Mouse (Mus musculus): ENCODE data around the gene Tmem92. TPM values are rescaled to one million over a fixed set of nuclear protein-coding genes. Genes with fewer than 3 reads are reported as not detected.
"Not testable (repeated sequence)": the region's sequence is repeated elsewhere in the genome, so short reads cannot be mapped to it uniquely, and the experiment has no call there.

The Tmem92 gene
- not detected in 2 replicates for polyA plus RNA-seq (2015; fragmentation: Nextera tagmentation; extraction: Ambion mirVana)

DNA sequence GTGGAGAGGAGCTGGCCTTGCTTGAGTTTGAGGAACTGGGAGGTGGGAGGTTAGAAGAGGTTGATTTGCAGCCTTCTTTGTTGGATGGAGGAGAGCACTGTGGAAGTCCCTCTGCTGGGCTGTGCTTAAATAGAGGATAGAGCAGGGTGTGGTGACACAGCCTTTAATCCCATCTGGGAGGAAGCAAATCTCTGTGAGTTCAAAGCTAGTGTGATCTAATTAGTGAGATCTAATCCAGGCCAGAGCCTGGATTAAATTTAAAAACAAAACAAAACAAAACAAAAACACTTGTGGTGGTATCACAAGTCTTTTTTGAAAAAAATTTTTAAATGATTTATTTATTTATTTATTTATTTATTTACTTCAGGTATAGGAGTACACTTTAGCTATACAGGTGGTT, at the start of gene Tmem92:
Tmem92 (minus strand) TSS at position 101 of the 400 bp plus-strand sequence.
- Histone ChIP-seq H3K9ac (no peak within 1 kb of the TSS), H3K27ac (no peak within 1 kb of the TSS), H3K4me1 (no peaks in the 10 kb centered on the region), H3K4me3 (no peak within 1 kb of the TSS), H3K27me3 (no peaks in the 10 kb centered on the region), H3K9me3 (no peaks in the 10 kb centered on the region), H3K36me3 (no peaks in the 10 kb centered on the region), H3K4me2 (replicated peaks) (no peak within 1 kb of the TSS)
- no peak for ATAC-seq (ENCODE audit: low FRiP score, low read depth)

DNA sequence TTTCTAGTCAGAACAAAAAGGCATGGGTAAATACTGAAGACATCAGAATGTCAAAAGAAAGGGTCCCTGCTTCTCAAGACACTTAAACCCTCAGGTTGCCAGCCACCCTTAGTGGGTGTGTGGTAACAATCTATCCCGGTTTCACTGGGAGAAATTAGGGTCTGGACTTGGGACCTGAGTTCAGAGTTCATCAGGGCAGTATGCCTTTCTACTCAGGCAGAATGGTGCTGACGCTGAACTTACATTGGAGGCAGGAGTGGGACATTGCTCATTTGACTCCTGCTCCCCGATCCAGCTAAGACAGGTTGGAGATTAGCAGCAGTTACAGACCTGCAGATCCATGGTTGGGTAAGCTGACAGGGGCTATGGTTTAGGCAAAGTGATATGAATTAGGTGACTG, 46.5 kb upstream of the Tmem92 start:
- no peak overlapping the region for H3K9ac ChIP-seq
- no peak for ATAC-seq (ENCODE audit: low FRiP score, low read depth)
- H3K36me3 ChIP-seq, result no peaks in the 10 kb centered on the region
- no peaks in the 10 kb centered on the region for H3K4me1 ChIP-seq
- H3K4me3 ChIP-seq, result no peak overlapping the region
- H3K4me2 ChIP-seq (replicated peaks), result no peak overlapping the region
- H3K27ac ChIP-seq, result no peak overlapping the region
- no peaks in the 10 kb centered on the region for H3K9me3 ChIP-seq
- H3K27me3 ChIP-seq, result 0 out of 2 replicates have a peak, but pooled peaks cover 3% of the 10 kb centered on the region
- 74% methylated on average over 3 of the region's 3 CpGs for WGBS

DNA sequence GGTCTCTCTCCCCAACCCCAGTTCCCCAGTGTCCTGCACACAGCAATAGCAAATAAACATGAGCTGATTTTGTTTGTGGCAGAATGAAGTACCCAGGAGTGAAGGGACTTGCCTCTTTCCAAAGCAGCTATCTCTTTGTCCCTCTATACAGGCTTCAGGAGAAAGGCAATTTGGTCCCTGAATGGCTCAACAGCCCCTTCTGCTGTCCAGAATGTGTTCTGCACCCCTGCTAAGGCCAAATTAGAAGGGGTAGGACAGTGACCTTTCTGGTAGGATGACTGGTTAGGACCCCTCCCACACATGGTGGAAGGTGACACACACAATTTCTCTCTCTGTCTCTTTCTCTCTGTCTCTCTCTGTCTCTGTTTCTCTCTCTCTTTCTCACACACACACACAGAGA, 36.9 kb upstream of the Tmem92 start:
- ATAC-seq (ENCODE audit: low FRiP score, low read depth); H3K4me1 ChIP-seq; H3K27me3 ChIP-seq; H3K9me3 ChIP-seq; H3K27ac ChIP-seq; H3K36me3 ChIP-seq; H3K4me2 ChIP-seq (replicated peaks); H3K9ac ChIP-seq; H3K4me3 ChIP-seq: not testable (repeated sequence)

DNA sequence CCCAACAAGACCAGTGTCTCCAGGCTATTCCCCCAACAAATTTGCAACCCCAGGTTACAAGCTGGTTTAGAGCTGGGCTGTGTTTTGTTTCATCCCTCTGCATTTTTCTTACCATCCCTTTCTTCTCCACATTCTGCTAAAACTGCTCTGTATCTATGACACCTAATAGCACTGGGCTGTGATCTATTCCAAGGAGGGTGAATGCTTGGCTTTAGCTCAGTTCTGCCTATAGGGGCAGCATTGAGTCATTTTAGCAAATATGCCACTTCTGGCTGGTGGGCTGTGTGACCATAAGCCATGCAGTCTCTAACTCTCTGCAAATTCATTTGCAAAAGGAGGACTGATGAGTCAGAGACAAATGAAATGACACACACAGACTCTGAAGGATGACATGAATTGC, 36.4 kb upstream of the Tmem92 start:
- not testable (repeated sequence) for H3K9ac ChIP-seq; ATAC-seq (ENCODE audit: low FRiP score, low read depth); H3K9me3 ChIP-seq; H3K36me3 ChIP-seq; H3K27me3 ChIP-seq; H3K27ac ChIP-seq; H3K4me1 ChIP-seq; H3K4me2 ChIP-seq (replicated peaks); H3K4me3 ChIP-seq

DNA sequence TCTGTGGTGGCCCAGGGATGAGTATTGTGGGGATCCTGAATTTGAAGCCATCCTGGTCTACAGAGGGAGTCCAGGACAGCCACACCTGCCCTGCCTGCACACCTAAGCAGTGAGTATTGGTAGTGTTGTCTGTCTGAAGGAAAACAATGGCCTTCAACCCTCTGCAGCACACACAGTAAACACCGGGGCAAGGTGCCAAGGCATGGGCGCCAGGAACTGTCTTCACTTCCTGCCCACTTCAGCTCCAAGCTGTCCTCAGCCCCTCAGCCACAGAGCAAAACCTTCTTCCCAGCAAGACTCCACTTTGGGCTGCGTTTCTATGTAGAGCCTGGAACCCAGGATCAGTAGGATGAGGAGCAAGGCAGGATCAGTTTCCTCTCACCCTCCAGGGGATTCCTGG, 29.0 kb upstream of the Tmem92 start:
- 65% methylated on average over 3 of the region's 3 CpGs for WGBS
- not testable (repeated sequence) for H3K4me1 ChIP-seq; H3K9ac ChIP-seq; H3K36me3 ChIP-seq; ATAC-seq (ENCODE audit: low FRiP score, low read depth); H3K27me3 ChIP-seq; H3K4me3 ChIP-seq; H3K9me3 ChIP-seq; H3K27ac ChIP-seq; H3K4me2 ChIP-seq (replicated peaks)

DNA sequence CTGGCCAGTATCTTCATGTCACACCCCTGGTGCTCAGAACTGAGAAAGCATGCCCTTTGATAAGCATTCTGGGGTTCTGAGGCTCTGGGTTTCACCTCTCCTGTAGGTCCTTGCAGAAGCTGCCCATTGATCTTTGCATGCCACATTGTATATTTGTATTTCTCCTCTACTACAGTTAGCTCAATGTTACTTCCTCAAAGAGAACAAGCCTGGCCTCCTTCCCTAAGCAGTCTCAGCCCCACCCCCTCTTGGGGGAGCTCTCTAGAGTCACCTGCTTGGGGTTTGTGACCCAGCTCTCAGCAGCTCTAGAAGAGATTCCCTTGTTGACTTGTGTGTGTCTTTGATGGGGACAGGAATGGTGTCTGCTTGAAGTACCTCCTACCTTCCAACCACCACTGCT, 9.2 kb upstream of the Tmem92 start:
- H3K9ac ChIP-seq, result no peak overlapping the region
- H3K4me2 ChIP-seq (replicated peaks), result no peak overlapping the region
- no peaks in the 10 kb centered on the region for H3K36me3 ChIP-seq
- H3K4me1 ChIP-seq, result no peaks in the 10 kb centered on the region
- no peak overlapping the region for H3K27ac ChIP-seq
- ATAC-seq (ENCODE audit: low FRiP score, low read depth), result no peak
- no peak overlapping the region for H3K4me3 ChIP-seq
- no peaks in the 10 kb centered on the region for H3K9me3 ChIP-seq
- H3K27me3 ChIP-seq, result peaks cover 3% of the 10 kb centered on the region; the same call in 1 of the 2 replicates

DNA sequence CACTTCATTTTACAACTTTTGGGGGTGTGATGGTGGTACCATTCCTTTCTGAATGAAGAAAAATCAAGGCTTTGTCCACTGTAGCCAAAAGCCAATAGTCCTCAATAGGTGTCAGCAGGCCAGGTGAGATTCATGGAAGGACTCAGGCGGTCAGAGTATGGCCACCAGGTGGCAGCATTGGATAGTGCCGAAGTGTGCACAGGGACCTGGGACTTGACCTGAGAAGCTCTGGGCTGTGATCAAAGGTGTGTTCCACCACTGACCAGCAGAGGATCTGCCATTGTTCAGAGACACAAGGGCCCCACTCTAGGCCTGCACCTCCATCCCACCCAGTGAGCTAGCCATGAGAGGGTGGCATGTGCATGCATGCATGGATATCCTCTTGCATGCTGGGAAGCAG, 2.7 kb upstream of the Tmem92 start:
- WGBS, result 4% methylated on average over 2 of the region's 2 CpGs

DNA sequence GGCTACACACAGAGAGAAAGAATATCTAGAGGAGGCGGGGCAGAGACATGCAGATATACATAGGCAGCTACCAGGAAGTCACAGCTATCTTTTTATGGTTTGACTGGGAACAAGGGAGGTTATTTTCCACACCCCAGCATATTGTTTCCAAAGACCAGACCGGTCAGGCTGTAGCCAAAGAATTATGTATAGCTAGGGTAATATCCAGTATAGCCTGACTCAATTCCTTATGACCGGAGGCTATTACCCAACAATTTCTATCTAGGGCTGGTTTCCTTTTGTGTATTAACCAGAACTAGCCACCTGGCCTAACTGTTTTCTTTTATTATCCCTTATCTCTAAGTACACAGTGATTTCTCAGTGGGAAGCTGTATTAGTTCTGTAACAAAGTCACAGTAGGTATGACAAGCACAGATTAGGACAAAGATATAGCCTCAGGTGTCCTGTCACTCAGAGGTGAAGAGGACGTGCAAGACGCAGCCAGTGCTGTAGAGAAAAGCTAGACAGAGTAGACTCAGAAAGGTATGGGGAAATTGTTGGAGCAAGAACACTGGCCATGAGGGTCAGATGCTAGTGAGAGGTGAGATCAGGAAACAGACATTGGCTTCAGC, 7.5 kb downstream of the Tmem92 start:
- no peak overlapping the region for H3K4me2 ChIP-seq (replicated peaks)
- H3K27ac ChIP-seq, result no peak overlapping the region
- 91% methylated on average over 5 of the region's 5 CpGs for WGBS
- ATAC-seq (ENCODE audit: low FRiP score, low read depth), result no peak
- H3K9ac ChIP-seq, result no peak overlapping the region
- no peaks in the 10 kb centered on the region for H3K4me1 ChIP-seq
- H3K9me3 ChIP-seq, result no peaks in the 10 kb centered on the region
- H3K36me3 ChIP-seq, result no peaks in the 10 kb centered on the region
- no peaks in the 10 kb centered on the region for H3K27me3 ChIP-seq
- H3K4me3 ChIP-seq, result no peak overlapping the region

More for the DNA sequence above, 2.7 kb upstream of the Tmem92 start:
- Histone ChIP-seq H3K4me2 (replicated peaks) (no peak overlapping the region), H3K4me3 (no peak overlapping the region), H3K9ac (no peak overlapping the region), H3K27me3 (no peaks in the 10 kb centered on the region; the same call in 1 of the 2 replicates), H3K36me3 (no peaks in the 10 kb centered on the region), H3K4me1 (no peaks in the 10 kb centered on the region), H3K9me3 (no peaks in the 10 kb centered on the region), H3K27ac (no peak overlapping the region)
- ATAC-seq (ENCODE audit: low FRiP score, low read depth), result peak; percentile 51; the same call in 1 of the 2 replicates

DNA sequence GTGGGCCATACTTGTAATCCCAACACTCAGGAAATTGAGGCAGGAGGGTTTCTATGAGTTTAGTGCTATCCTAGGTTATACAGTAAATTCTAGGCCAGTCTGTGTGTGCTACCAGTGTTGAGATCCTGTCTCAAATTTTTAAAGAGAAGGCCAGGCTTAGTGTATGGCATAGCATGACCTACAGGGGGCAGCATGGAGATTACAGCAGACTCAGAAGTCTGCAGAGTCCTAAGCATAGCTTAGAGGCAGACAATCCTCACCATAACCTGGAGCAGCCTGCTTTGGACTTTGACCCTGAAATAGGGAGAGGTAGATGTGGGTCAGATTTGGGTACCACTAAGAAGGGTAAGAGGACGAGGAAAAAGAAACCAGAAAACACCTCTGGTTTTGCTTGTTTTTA, 8.7 kb downstream of the Tmem92 start:
- Histone ChIP-seq H3K27ac (no peak overlapping the region), H3K36me3 (no peaks in the 10 kb centered on the region), H3K9ac (no peak overlapping the region), H3K27me3 (no peaks in the 10 kb centered on the region), H3K4me3 (no peak overlapping the region), H3K9me3 (no peaks in the 10 kb centered on the region), H3K4me1 (no peaks in the 10 kb centered on the region), H3K4me2 (replicated peaks) (no peak overlapping the region)
- no peak for ATAC-seq (ENCODE audit: low FRiP score, low read depth)
- 82% methylated on average over 1 of the region's 1 CpGs for WGBS

DNA sequence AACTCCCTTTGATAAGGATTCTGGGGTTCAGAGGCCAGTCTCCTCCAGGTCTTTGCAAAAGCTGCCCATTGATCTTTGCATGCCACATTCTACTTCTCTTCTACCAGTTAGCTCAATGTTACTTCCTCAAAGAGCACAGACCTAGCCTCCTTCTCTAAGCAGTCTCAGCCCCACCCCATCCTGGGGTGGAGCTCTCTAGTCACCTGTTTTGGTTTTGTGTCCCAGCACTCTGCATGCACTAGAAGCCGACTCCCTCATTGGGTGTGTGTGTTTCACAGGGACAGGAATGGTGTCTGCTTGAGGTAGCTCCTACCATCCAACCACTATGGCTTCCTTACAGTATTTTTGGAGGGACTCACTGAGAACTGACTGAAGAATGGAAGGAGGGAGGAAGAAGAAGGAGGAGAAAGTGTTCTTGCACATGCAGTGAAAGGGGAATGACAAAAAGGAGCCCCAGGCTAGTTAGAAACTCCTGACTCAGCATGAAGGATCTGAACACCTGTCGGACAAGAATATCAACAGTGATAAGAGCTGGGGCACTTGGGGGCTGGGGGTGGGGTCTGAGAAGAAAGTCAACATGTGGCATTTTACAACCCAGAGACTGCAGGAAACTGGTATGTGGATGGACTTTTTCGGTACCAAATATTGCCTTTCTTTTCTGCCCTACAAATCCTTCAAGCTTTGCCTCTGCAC, 10.0 kb downstream of the Tmem92 start:
- H3K36me3 ChIP-seq, result no peaks in the 10 kb centered on the region
- no peak overlapping the region for H3K27ac ChIP-seq
- no peak overlapping the region for H3K4me3 ChIP-seq
- H3K4me1 ChIP-seq, result no peaks in the 10 kb centered on the region
- no peak for ATAC-seq (ENCODE audit: low FRiP score, low read depth)
- WGBS, result 54% methylated on average over 3 of the region's 3 CpGs
- H3K27me3 ChIP-seq, result no peaks in the 10 kb centered on the region
- no peaks in the 10 kb centered on the region for H3K9me3 ChIP-seq
- no peak overlapping the region for H3K9ac ChIP-seq
- no peak overlapping the region for H3K4me2 ChIP-seq (replicated peaks)

DNA sequence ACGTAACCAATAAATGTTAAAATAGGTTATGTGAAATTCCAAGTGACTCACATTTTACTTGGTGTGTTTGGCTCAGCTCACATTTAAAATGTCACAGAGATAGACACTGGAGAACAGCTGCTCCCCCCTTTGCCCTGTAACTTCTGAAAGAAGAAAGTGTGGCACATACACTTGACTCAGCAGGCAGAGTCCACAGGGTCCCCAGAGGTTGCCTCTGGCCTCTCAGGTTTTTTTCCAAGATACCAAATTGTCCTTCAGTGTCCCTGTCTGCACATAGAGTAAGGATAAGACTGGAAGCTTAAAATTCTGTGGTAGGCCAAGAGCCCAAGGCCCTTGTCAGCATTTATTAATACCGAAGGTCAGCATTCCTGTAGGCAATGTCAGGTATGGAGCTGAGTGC, 15.3 kb downstream of the Tmem92 start:
- 95% methylated on average over 2 of the region's 2 CpGs for WGBS
- Histone ChIP-seq H3K27me3 (no peaks in the 10 kb centered on the region), H3K36me3 (no peaks in the 10 kb centered on the region), H3K4me1 (no peaks in the 10 kb centered on the region), H3K4me3 (no peak overlapping the region), H3K4me2 (replicated peaks) (no peak overlapping the region), H3K27ac (no peak overlapping the region), H3K9ac (no peak overlapping the region), H3K9me3 (no peaks in the 10 kb centered on the region)
- ATAC-seq (ENCODE audit: low FRiP score, low read depth), result no peak

DNA sequence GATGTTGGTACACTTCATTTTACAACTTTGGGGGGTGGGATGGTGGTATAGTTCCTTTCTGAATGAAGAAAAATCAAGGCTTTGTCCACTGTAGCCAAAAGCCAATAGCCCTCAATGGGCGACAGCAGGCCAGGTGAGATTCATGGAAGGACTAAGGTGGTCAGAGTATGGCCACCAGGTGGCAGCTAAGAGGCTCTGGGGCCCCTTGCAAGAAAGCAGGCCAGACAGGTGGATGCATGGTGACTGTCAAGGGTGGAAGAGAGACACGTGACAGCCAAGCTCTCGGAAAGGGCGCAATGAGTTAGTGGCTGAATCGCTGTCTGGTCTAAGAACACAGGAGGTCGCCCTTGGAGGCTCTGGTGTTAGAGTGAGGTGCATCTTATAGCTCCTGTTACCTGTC, 19.7 kb downstream of the Tmem92 start:
- H3K9me3 ChIP-seq, result no peaks in the 10 kb centered on the region
- H3K27me3 ChIP-seq, result no peaks in the 10 kb centered on the region
- WGBS, result 37% methylated on average over 6 of the region's 6 CpGs
- H3K27ac ChIP-seq, result no peak overlapping the region
- H3K9ac ChIP-seq, result no peak overlapping the region
- no peak overlapping the region for H3K4me3 ChIP-seq
- H3K4me1 ChIP-seq, result no peaks in the 10 kb centered on the region
- ATAC-seq (ENCODE audit: low FRiP score, low read depth), result no peak
- H3K36me3 ChIP-seq, result no peaks in the 10 kb centered on the region
- H3K4me2 ChIP-seq (replicated peaks), result no peak overlapping the region

DNA sequence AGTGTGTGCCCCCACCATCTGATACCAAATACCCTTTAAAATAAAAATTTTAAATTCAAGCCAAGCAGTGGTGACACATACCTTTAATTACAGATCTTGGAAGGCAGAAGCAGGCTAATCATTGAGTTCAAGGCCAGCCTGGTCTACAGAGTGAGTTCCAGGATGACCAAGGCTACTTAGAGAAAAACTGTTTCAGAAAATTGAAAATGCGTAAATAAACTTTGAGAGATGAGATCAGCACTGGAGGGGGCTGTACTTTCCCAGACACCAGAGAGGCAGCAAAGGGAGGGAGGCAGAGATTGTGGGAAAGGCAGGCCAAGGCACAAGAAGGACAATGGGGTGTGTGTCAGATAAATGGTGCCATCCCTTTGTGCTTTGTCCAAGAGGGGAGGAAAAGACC, 20.2 kb downstream of the Tmem92 start:
- no peak overlapping the region for H3K9ac ChIP-seq
- no peak overlapping the region for H3K4me2 ChIP-seq (replicated peaks)
- H3K4me1 ChIP-seq, result no peaks in the 10 kb centered on the region
- no peak overlapping the region for H3K27ac ChIP-seq
- H3K4me3 ChIP-seq, result no peak overlapping the region
- no peaks in the 10 kb centered on the region for H3K9me3 ChIP-seq
- ATAC-seq (ENCODE audit: low FRiP score, low read depth), result no peak
- WGBS, result 91% methylated on average over 1 of the region's 1 CpGs
- no peaks in the 10 kb centered on the region for H3K36me3 ChIP-seq
- no peaks in the 10 kb centered on the region for H3K27me3 ChIP-seq
